Mouse (Mus musculus): Measurements from ENCODE around the gene Grm6.
A peak's percentile ranks its signal among the peaks of the same experiment; 100 is the strongest.

Grm6 gene

GRCm38 (mm10) chr11:50850177-50850735 is at the start of gene Grm6:
Gene Grm6 (plus strand): TSS chr11:50850685.
- DNase-seq (ENCODE audit: low read depth, low spot score) = peak; percentile 89

- no peak for DNase-seq (ENCODE audit: low read depth, low spot score)
Observed at GRCm38 (mm10) chr11:50814233-50814632, 36.3 kb upstream of the Grm6 start.

- no peak for DNase-seq (ENCODE audit: low read depth, low spot score)
Observed at GRCm38 (mm10) chr11:50826214-50826613, 24.3 kb upstream of the Grm6 start.

GRCm38 (mm10) chr11:50827010-50827953 is 23.2 kb upstream of the Grm6 start, which contains the start of gene Zfp354c:
Gene Zfp354c (minus strand): TSS chr11:50827724.
- peak; percentile 84 for DNase-seq (ENCODE audit: low read depth, low spot score)

- peak; percentile 26 for DNase-seq (ENCODE audit: low read depth, low spot score)
Observed at GRCm38 (mm10) chr11:50835727-50836126, 14.8 kb upstream of the Grm6 start.

- DNase-seq (ENCODE audit: low read depth, low spot score) = no peak
Observed at GRCm38 (mm10) chr11:50841023-50841735, 9.3 kb upstream of the Grm6 start, which contains the start of gene Zfp879. Gene Zfp879 (minus strand): TSS chr11:50841552.

- DNase-seq (ENCODE audit: low read depth, low spot score) = no peak
Observed at GRCm38 (mm10) chr11:50845951-50846350, 4.5 kb upstream of the Grm6 start.

- DNase-seq (ENCODE audit: low read depth, low spot score) = peak; percentile 60
Observed at GRCm38 (mm10) chr11:50847047-50847446, 3.4 kb upstream of the Grm6 start.

GRCm38 (mm10) chr11:50848520-50849137 is 1.9 kb upstream of the Grm6 start:
- peak; percentile 75 for DNase-seq (ENCODE audit: low read depth, low spot score)

GRCm38 (mm10) chr11:50849310-50849709 is 1.2 kb upstream of the Grm6 start:
- DNase-seq (ENCODE audit: low read depth, low spot score) = peak; percentile 66

GRCm38 (mm10) chr11:50850989-50851601 is 610 bp downstream of the Grm6 start:
- DNase-seq (ENCODE audit: low read depth, low spot score) = peak; percentile 71

- no peak for DNase-seq (ENCODE audit: low read depth, low spot score)
Observed at GRCm38 (mm10) chr11:50878641-50879040, 28.2 kb downstream of the Grm6 start.

GRCm38 (mm10) chr11:50883756-50884155 is 33.3 kb downstream of the Grm6 start:
- DNase-seq (ENCODE audit: low read depth, low spot score) = peak; percentile 27

- no peak for DNase-seq (ENCODE audit: low read depth, low spot score)
Observed at GRCm38 (mm10) chr11:50886231-50886932, 35.9 kb downstream of the Grm6 start.

GRCm38 (mm10) chr11:50886933-50887293 is 36.4 kb downstream of the Grm6 start:
- DNase-seq (ENCODE audit: low read depth, low spot score) = no peak

- no peak for DNase-seq (ENCODE audit: low read depth, low spot score)
Observed at GRCm38 (mm10) chr11:50887390-50888128, 37.1 kb downstream of the Grm6 start, which contains the start of gene Zfp454. Gene Zfp454 (minus strand): TSS chr11:50887651.

GRCm38 (mm10) chr11:50892441-50892840 is 42.0 kb downstream of the Grm6 start:
- peak; percentile 18 for DNase-seq (ENCODE audit: low read depth, low spot score)

- no peak for DNase-seq (ENCODE audit: low read depth, low spot score)
Observed at GRCm38 (mm10) chr11:50897359-50897758, 46.9 kb downstream of the Grm6 start.

- no peak for DNase-seq (ENCODE audit: low read depth, low spot score)
Observed at GRCm38 (mm10) chr11:50908136-50908535, 57.7 kb downstream of the Grm6 start.

- DNase-seq (ENCODE audit: low read depth, low spot score) = no peak
Observed at GRCm38 (mm10) chr11:50913301-50913700, 62.8 kb downstream of the Grm6 start.

Data from A20 (cell line).